Mouse (Mus musculus) neural tube, embryonic 13.5 days (tissue): ENCODE data around the gene Fip1l1. TPM values are rescaled to one million over a fixed set of nuclear protein-coding genes. Genes with fewer than 3 reads are reported as not detected.

Source experiments
- ATAC-seq: fragments of 200-750 bp; cut with Nextera tagmentation; 2 replicates; pipeline ENCODE4 v1.8.0; 2017; ENCODE audit warnings: low read depth, mild to moderate bottlenecking, moderate TSS enrichment, moderate library complexity
- H3K27ac ChIP-seq: fragments of 300-500 bp; sonication (generic); replicated peaks from 2 replicates; pipeline ENCODE4 v1.5.1; 2015; ENCODE audit warnings: moderate library complexity, mild to moderate bottlenecking, inconsistent platforms
- H3K27me3 ChIP-seq: fragments of 300-500 bp; sonication (generic); 2 replicates; pipeline ENCODE4 v1.6.1; 2015; ENCODE audit warnings: mild to moderate bottlenecking, inconsistent platforms
- H3K36me3 ChIP-seq: fragments of 300-500 bp; sonication (generic); 2 replicates; pipeline ENCODE4 v1.6.1; 2015; ENCODE audit warnings: mild to moderate bottlenecking, inconsistent platforms
- H3K4me1 ChIP-seq: fragments of 300-500 bp; sonication (generic); replicated peaks from 2 replicates; pipeline ENCODE4 v1.6.1; 2015; ENCODE audit warnings: inconsistent platforms
- H3K4me2 ChIP-seq: fragments of 300-500 bp; sonication (generic); 2 replicates; pipeline ENCODE4 v1.6.1; 2015; ENCODE audit warnings: inconsistent platforms, mild to moderate bottlenecking, moderate library complexity
- H3K4me3 ChIP-seq: fragments of 300-500 bp; sonication (generic); 2 replicates; pipeline ENCODE4 v1.5.1; 2015; ENCODE audit warnings: mild to moderate bottlenecking, inconsistent platforms
- H3K9ac ChIP-seq: fragments of 300-500 bp; sonication (generic); 2 replicates; pipeline ENCODE4 v1.6.1; 2015; ENCODE audit warnings: moderate library complexity, mild to moderate bottlenecking, inconsistent platforms
- H3K9me3 ChIP-seq: fragments of 300-500 bp; sonication (generic); 2 replicates; pipeline ENCODE4 v1.6.1; 2016; ENCODE audit warnings: inconsistent platforms
- WGBS: fragments of 180-500 bp; shearing (Covaris S2); methylation state at CpG from one replicate; pipeline ENCODE4 v1.1.7; 2015; 5-methylcytosine and 5-hydroxymethylcytosine counted together
- polyA plus RNA-seq: library from polyadenylated mRNA; unstranded; fragments of >200 nt; fragmentation: Nextera tagmentation; extraction: Ambion mirVana; gene quantifications from 2 replicates; pipeline ENCODE4 v1.2.1, GENCODE M21; 2015

Gene Fip1l1
- 74.3 and 83.5 TPM in 2 replicates for polyA plus RNA-seq

- peak within 1 kb of the TSS; percentile 97 for H3K27ac ChIP-seq
- peak within 1 kb of the TSS; percentile 81 for H3K4me3 ChIP-seq
- peak within 1 kb of the TSS; percentile 95 for H3K9ac ChIP-seq
- H3K36me3 ChIP-seq = no peaks in the 10 kb centered on the region
- peaks cover 46% of the 10 kb centered on the region for H3K4me1 ChIP-seq
- no peaks in the 10 kb centered on the region for H3K27me3 ChIP-seq
- WGBS = under 1% methylated on average over 73 of the region's 73 CpGs
- no peaks in the 10 kb centered on the region for H3K9me3 ChIP-seq
- peak within 1 kb of the TSS; percentile 67 for H3K4me2 ChIP-seq
- peak; percentile 90 for ATAC-seq
Observed at GRCm38 (mm10) chr5:74535240-74536021, at the start of gene Fip1l1. Fip1l1 (plus strand) TSS chr5:74535449.

GRCm38 (mm10) chr5:74492705-74493104 is 42.5 kb upstream of the Fip1l1 start:
- H3K27me3 ChIP-seq = no peaks in the 10 kb centered on the region
- no peaks in the 10 kb centered on the region for H3K4me1 ChIP-seq
- 85% methylated on average over 3 of the region's 3 CpGs for WGBS
- no peaks in the 10 kb centered on the region for H3K36me3 ChIP-seq
- H3K4me3 ChIP-seq = no peak overlapping the region
- H3K27ac ChIP-seq = no peak overlapping the region
- ATAC-seq = no peak
- H3K4me2 ChIP-seq = no peak overlapping the region
- no peak overlapping the region for H3K9ac ChIP-seq
- H3K9me3 ChIP-seq = no peaks in the 10 kb centered on the region

GRCm38 (mm10) chr5:74511686-74512085 is 23.6 kb upstream of the Fip1l1 start:
- H3K4me1 ChIP-seq = no peaks in the 10 kb centered on the region
- no peak overlapping the region for H3K9ac ChIP-seq
- no peaks in the 10 kb centered on the region for H3K36me3 ChIP-seq
- H3K9me3 ChIP-seq = no peaks in the 10 kb centered on the region
- H3K27me3 ChIP-seq = no peaks in the 10 kb centered on the region
- H3K4me2 ChIP-seq = no peak overlapping the region
- no peak for ATAC-seq
- H3K4me3 ChIP-seq = no peak overlapping the region
- H3K27ac ChIP-seq = no peak overlapping the region

- no peak overlapping the region for H3K4me3 ChIP-seq
- WGBS = 80% methylated on average over 5 of the region's 5 CpGs
- peaks cover 30% of the 10 kb centered on the region for H3K4me1 ChIP-seq
- H3K9me3 ChIP-seq = no peaks in the 10 kb centered on the region
- H3K36me3 ChIP-seq = no peaks in the 10 kb centered on the region
- no peak overlapping the region for H3K27ac ChIP-seq
- no peak overlapping the region for H3K4me2 ChIP-seq
- H3K27me3 ChIP-seq = no peaks in the 10 kb centered on the region
- H3K9ac ChIP-seq = no peak overlapping the region
- ATAC-seq = no peak
Observed at GRCm38 (mm10) chr5:74527025-74527424, 8.2 kb upstream of the Fip1l1 start.

DNA sequence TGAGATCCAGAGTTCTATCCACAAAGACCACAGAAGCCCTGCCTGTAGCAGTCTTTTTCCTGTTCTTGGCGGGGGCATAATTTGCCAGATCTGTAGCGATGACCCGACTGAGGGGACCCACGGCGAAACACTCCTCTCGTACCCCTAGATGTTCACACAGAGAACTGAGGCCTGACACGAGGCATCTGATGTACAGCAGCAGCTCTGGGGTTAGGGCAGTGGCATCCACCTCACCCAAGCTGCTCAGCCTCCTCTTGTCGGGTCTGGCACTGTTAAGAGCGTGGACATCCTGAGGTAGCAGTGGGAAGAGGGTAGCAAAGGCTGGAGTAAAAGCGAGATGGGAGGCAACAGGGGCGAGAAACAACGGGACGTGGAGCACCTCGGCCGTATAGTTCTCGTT is 4.5 kb upstream of the Fip1l1 start:
- no peaks in the 10 kb centered on the region for H3K36me3 ChIP-seq
- H3K4me3 ChIP-seq = peak overlapping the region; percentile 69
- H3K4me2 ChIP-seq = peak overlapping the region; percentile 99
- H3K4me1 ChIP-seq = peaks cover 35% of the 10 kb centered on the region
- WGBS = 23% methylated on average over 16 of the region's 16 CpGs
- ATAC-seq = no peak
- no peaks in the 10 kb centered on the region for H3K9me3 ChIP-seq
- H3K27ac ChIP-seq = no peak overlapping the region
- peak overlapping the region; percentile 75 for H3K9ac ChIP-seq
- H3K27me3 ChIP-seq = no peaks in the 10 kb centered on the region

- ATAC-seq = peak; percentile 85
- peak within 1 kb of the TSS; percentile 2; the same call in 1 of the 2 replicates for H3K27ac ChIP-seq
- 7% methylated on average over 35 of the region's 35 CpGs for WGBS
Observed at GRCm38 (mm10) chr5:74531630-74532280, 3.5 kb upstream of the Fip1l1 start, which contains the start of gene Scfd2. Scfd2 (minus strand) TSS chr5:74531759.

GRCm38 (mm10) chr5:74536180-74536947 is 1.1 kb downstream of the Fip1l1 start:
- ATAC-seq = no peak
- 49% methylated on average over 12 of the region's 12 CpGs for WGBS

More at GRCm38 (mm10) chr5:74531630-74532280, 3.5 kb upstream of the Fip1l1 start, which contains the start of gene Scfd2:
- peak within 1 kb of the TSS; percentile 99 for H3K4me2 ChIP-seq
- H3K36me3 ChIP-seq = no peaks in the 10 kb centered on the region
- H3K9ac ChIP-seq = peak within 1 kb of the TSS; percentile 75
- no peaks in the 10 kb centered on the region for H3K27me3 ChIP-seq
- peaks cover 44% of the 10 kb centered on the region for H3K4me1 ChIP-seq
- no peaks in the 10 kb centered on the region for H3K9me3 ChIP-seq
- H3K4me3 ChIP-seq = peak within 1 kb of the TSS; percentile 69

DNA sequence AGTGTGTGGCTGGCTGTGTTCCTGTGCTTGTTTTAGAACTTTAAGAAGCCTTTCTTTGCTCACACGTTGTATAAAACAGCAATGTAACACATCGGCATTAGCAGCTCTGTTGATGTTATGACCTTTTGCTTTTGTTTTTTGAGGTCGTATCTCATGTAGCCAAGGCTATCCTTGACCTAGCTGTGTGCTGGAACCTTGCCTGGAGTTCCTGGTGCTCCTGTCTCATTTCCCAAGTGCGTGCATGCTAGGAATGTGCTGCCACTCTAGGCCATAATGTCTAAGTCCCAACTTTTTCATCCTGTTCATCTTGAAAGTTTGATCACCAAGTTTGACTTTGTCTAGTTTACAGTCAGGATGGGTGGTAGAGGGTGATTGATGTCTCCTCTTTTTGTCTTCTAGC is 10.4 kb downstream of the Fip1l1 start:
- WGBS = 95% methylated on average over 4 of the region's 4 CpGs
- Histone ChIP-seq H3K9ac (no peak overlapping the region), H3K4me2 (no peak overlapping the region), H3K27ac (no peak overlapping the region), H3K4me1 (no peaks in the 10 kb centered on the region; the same call in 1 of the 2 replicates), H3K36me3 (peaks cover 65% of the 10 kb centered on the region), H3K27me3 (no peaks in the 10 kb centered on the region), H3K4me3 (no peak overlapping the region), H3K9me3 (no peaks in the 10 kb centered on the region)
- no peak for ATAC-seq

More at GRCm38 (mm10) chr5:74536180-74536947, 1.1 kb downstream of the Fip1l1 start:
- Histone ChIP-seq H3K4me1 (peaks cover 39% of the 10 kb centered on the region), H3K27ac (peak overlapping the region; percentile 97), H3K27me3 (no peaks in the 10 kb centered on the region), H3K4me2 (peak overlapping the region; percentile 67), H3K9ac (peak overlapping the region; percentile 95), H3K9me3 (no peaks in the 10 kb centered on the region), H3K36me3 (no peaks in the 10 kb centered on the region; the same call in 1 of the 2 replicates), H3K4me3 (peak overlapping the region; percentile 81)

DNA sequence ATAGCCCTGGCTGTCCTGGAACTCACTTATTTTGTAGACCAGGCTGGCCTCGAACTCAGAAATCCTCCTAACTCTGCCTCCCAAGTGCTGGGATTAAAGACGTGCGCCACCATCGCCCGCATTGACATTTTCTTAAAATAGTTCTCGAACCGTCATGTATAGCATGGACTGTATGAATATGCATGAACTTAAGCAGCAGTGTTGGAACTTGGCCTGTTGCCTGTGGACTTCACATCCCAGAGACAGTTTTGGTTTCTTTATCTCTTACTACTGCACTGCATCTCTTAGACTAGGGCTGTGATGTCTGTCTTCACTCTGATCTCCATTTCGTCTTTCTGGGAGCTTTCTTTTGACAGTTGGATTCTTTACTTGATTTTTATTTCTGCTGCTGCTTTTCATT is 14.3 kb downstream of the Fip1l1 start:
- H3K27me3 ChIP-seq = no peaks in the 10 kb centered on the region
- H3K9ac ChIP-seq = no peak overlapping the region
- H3K36me3 ChIP-seq = peaks cover 55% of the 10 kb centered on the region
- H3K4me3 ChIP-seq = no peak overlapping the region
- no peak overlapping the region for H3K4me2 ChIP-seq
- H3K4me1 ChIP-seq = no peaks in the 10 kb centered on the region
- no peak overlapping the region for H3K27ac ChIP-seq
- no peak for ATAC-seq
- H3K9me3 ChIP-seq = no peaks in the 10 kb centered on the region
- WGBS = 88% methylated on average over 8 of the region's 8 CpGs

DNA sequence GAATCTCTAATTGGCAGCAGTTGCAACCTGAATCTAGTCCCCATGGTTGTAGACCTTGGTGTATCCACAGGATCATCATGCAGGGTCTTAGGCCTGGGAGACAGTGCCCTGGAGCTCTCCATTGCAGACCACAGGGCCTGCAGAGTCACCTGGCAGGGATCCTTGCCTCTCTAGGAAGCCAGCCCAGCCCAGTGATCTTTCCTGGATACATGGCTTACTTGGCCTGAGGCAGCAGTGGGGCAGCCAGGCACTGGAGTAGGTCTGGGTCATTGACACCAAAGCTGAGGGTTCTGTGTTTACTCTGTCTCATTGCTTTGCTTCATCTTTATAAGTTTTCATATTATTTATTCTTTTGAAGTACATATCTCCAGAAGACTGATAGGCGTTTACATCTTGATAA is 25.9 kb downstream of the Fip1l1 start:
- ATAC-seq = no peak
- Histone ChIP-seq H3K9ac (no peak overlapping the region), H3K9me3 (no peaks in the 10 kb centered on the region), H3K36me3 (peaks cover 62% of the 10 kb centered on the region), H3K4me2 (no peak overlapping the region), H3K27me3 (no peaks in the 10 kb centered on the region), H3K27ac (no peak overlapping the region), H3K4me3 (no peak overlapping the region), H3K4me1 (no peaks in the 10 kb centered on the region)
- 95% methylated on average over 1 of the region's 1 CpGs for WGBS

GRCm38 (mm10) chr5:74571767-74572166 is 36.5 kb downstream of the Fip1l1 start:
- Histone ChIP-seq H3K9me3 (no peaks in the 10 kb centered on the region), H3K27me3 (no peaks in the 10 kb centered on the region), H3K9ac (no peak overlapping the region), H3K4me3 (no peak overlapping the region), H3K27ac (no peak overlapping the region), H3K4me1 (no peaks in the 10 kb centered on the region), H3K4me2 (no peak overlapping the region), H3K36me3 (peaks cover 35% of the 10 kb centered on the region)
- no peak for ATAC-seq
- 94% methylated on average over 6 of the region's 6 CpGs for WGBS

DNA sequence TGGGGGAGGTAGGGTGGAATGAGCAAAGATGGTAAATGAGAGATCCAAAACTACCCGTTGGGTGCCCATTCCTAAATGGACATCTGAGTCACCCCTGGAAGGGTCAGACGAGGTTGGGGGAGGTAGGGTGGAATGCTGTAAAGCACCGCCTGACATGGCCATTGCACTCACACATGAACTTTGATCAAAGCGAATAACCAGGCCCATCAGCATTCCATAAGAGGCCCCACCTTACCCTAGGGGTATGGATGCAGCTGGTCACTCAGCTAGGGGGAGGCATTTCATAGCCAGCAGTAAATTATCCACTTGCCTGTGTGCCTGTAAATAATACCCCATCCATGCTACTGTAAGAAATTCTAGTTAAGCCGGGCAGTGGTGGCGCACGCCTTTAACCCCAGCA is 53.9 kb downstream of the Fip1l1 start:
- no peaks in the 10 kb centered on the region for H3K27me3 ChIP-seq
- H3K9ac ChIP-seq = no peak overlapping the region
- H3K9me3 ChIP-seq = no peaks in the 10 kb centered on the region
- no peak overlapping the region for H3K4me2 ChIP-seq
- no peak overlapping the region for H3K27ac ChIP-seq
- no peak for ATAC-seq
- H3K4me1 ChIP-seq = no peaks in the 10 kb centered on the region
- 88% methylated on average over 7 of the region's 7 CpGs for WGBS
- H3K36me3 ChIP-seq = peaks cover 69% of the 10 kb centered on the region
- H3K4me3 ChIP-seq = no peak overlapping the region
